Mouse (Mus musculus): ENCODE data around the gene Lats1. TPM values are rescaled to one million over a fixed set of nuclear protein-coding genes. Genes with fewer than 3 reads are reported as not detected.
A peak's percentile ranks its signal among the peaks of the same experiment; 100 is the strongest.

Gene Lats1
- polyA plus RNA-seq, 1 experiment from 2014 or later = 9.5 TPM

GRCm38 (mm10) chr10:7681343-7682025, 470 bp downstream of the Lats1 start:
- Histone ChIP-seq H3K9ac (peak overlapping the region; percentile 96), H3K27me3 (no peaks in the 10 kb centered on the region), H3K36me3 (peaks cover 18% of the 10 kb centered on the region), H3K4me1 (replicated peaks) (peaks cover 50% of the 10 kb centered on the region), H3K27ac (replicated peaks) (peak overlapping the region; percentile 98), H3K4me3 (peak overlapping the region; percentile 91), H3K4me2 (peak overlapping the region; percentile 78), H3K9me3 (no peaks in the 10 kb centered on the region)
- ATAC-seq (ENCODE audit: low FRiP score, low read depth) = peak; percentile 80
- WGBS = under 1% methylated on average over 60 of the region's 64 CpGs

GRCm38 (mm10) chr10:7682249-7682648, 1.2 kb downstream of the Lats1 start:
- peak overlapping the region; percentile 96 for H3K9ac ChIP-seq
- peaks cover 48% of the 10 kb centered on the region for H3K4me1 ChIP-seq (replicated peaks)
- peak overlapping the region; percentile 98; the same call in 1 of the 2 replicates for H3K27ac ChIP-seq (replicated peaks)
- H3K36me3 ChIP-seq = peaks cover 10% of the 10 kb centered on the region
- WGBS = 67% methylated on average over 3 of the region's 3 CpGs
- H3K9me3 ChIP-seq = no peaks in the 10 kb centered on the region
- peak overlapping the region; percentile 91 for H3K4me3 ChIP-seq
- no peak for ATAC-seq (ENCODE audit: low FRiP score, low read depth)
- peak overlapping the region; percentile 78 for H3K4me2 ChIP-seq
- no peaks in the 10 kb centered on the region for H3K27me3 ChIP-seq

DNA sequence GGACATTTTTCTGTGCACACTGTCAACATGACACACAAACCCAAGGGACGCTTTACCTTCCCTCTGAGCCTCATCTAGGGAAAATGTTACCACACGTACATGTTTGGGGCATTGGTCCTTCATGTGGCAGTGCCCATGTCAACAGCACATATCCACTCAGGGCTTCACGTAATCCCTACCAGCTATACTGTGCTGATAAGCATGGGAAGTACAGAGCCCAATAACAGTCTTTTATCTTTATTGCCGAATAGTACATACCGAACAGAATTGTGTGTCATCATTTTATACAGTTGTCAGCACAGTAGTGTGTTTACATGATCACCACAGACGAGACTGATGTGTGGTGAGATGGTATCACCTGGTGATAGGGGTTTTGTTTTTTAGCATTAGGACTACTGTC, 5.9 kb downstream of the Lats1 start:
- ATAC-seq (ENCODE audit: low FRiP score, low read depth) = no peak
- Histone ChIP-seq H3K27me3 (no peaks in the 10 kb centered on the region), H3K4me1 (replicated peaks) (peaks cover 26% of the 10 kb centered on the region), H3K9me3 (no peaks in the 10 kb centered on the region), H3K27ac (replicated peaks) (no peak overlapping the region), H3K36me3 (peaks cover 8% of the 10 kb centered on the region), H3K4me3 (no peak overlapping the region), H3K4me2 (no peak overlapping the region), H3K9ac (no peak overlapping the region)
- WGBS = 96% methylated on average over 6 of the region's 6 CpGs

DNA sequence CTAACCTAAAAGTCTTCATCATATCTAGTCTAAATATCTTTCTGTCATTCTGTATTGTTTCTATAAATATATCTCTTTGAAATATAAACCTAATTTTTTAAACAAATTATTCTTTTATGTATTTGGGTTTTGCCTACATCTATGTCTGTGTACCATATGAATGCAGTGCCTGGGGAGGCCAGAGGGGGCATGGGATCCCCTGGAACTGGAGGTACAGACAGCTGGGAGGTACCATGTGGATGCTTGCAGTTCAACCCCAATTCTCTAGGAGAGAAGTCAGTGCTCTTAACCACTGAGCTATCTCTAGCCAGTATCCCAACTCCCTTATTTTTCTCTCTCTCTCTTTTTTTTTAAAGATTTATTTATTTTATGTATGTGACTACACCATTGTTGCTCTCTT, 14.3 kb downstream of the Lats1 start:
- H3K9ac ChIP-seq = no peak overlapping the region
- no peak for ATAC-seq (ENCODE audit: low FRiP score, low read depth)

GRCm38 (mm10) chr10:7700120-7700519, 19.1 kb downstream of the Lats1 start:
- 88% methylated on average over 3 of the region's 3 CpGs for WGBS
- Histone ChIP-seq H3K36me3 (peaks cover 68% of the 10 kb centered on the region), H3K27me3 (no peaks in the 10 kb centered on the region), H3K4me1 (replicated peaks) (no peaks in the 10 kb centered on the region), H3K9ac (no peak overlapping the region), H3K27ac (replicated peaks) (no peak overlapping the region), H3K9me3 (no peaks in the 10 kb centered on the region), H3K4me3 (no peak overlapping the region), H3K4me2 (no peak overlapping the region)
- no peak for ATAC-seq (ENCODE audit: low FRiP score, low read depth)

More for the DNA sequence above, 14.3 kb downstream of the Lats1 start:
- Histone ChIP-seq H3K9me3 (no peaks in the 10 kb centered on the region), H3K27me3 (no peaks in the 10 kb centered on the region), H3K4me2 (no peak overlapping the region), H3K27ac (replicated peaks) (no peak overlapping the region), H3K4me1 (replicated peaks) (no peaks in the 10 kb centered on the region), H3K36me3 (peaks cover 55% of the 10 kb centered on the region), H3K4me3 (no peak overlapping the region)

- H3K4me1 ChIP-seq (replicated peaks) = no peaks in the 10 kb centered on the region
- no peak overlapping the region for H3K4me2 ChIP-seq
- no peak overlapping the region for H3K4me3 ChIP-seq
- WGBS = 95% methylated on average over 6 of the region's 6 CpGs
- H3K36me3 ChIP-seq = peaks cover 65% of the 10 kb centered on the region
- H3K9ac ChIP-seq = no peak overlapping the region
- no peak overlapping the region for H3K27ac ChIP-seq (replicated peaks)
- no peaks in the 10 kb centered on the region for H3K9me3 ChIP-seq
- H3K27me3 ChIP-seq = no peaks in the 10 kb centered on the region
- ATAC-seq (ENCODE audit: low FRiP score, low read depth) = no peak
These were observed 21.6 kb downstream of the Lats1 start for GRCm38 (mm10) chr10:7702586-7702985.

GRCm38 (mm10) chr10:7710121-7710520, 29.1 kb downstream of the Lats1 start:
- Histone ChIP-seq H3K36me3 (peaks cover 52% of the 10 kb centered on the region), H3K27ac (replicated peaks) (no peak overlapping the region), H3K9ac (no peak overlapping the region), H3K4me3 (no peak overlapping the region), H3K27me3 (no peaks in the 10 kb centered on the region), H3K9me3 (no peaks in the 10 kb centered on the region), H3K4me2 (no peak overlapping the region), H3K4me1 (replicated peaks) (no peaks in the 10 kb centered on the region)
- ATAC-seq (ENCODE audit: low FRiP score, low read depth) = no peak
- WGBS = 92% methylated on average over 5 of the region's 5 CpGs

DNA sequence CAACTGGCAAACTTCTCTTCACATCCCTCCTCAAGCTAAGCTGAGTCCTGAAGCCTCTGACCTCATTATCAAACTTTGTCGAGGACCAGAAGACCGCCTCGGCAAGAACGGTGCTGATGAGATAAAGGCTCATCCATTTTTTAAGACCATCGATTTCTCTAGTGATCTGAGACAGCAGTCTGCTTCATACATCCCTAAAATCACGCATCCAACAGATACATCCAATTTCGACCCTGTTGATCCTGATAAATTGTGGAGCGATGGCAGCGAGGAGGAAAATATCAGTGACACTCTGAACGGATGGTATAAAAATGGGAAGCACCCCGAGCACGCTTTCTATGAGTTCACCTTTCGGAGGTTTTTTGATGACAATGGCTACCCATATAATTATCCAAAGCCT, 31.5 kb downstream of the Lats1 start:
- no peak overlapping the region for H3K27ac ChIP-seq (replicated peaks)
- 95% methylated on average over 13 of the region's 13 CpGs for WGBS
- H3K36me3 ChIP-seq = peaks cover 47% of the 10 kb centered on the region
- no peak for ATAC-seq (ENCODE audit: low FRiP score, low read depth)
- H3K27me3 ChIP-seq = no peaks in the 10 kb centered on the region
- no peaks in the 10 kb centered on the region for H3K9me3 ChIP-seq
- H3K4me2 ChIP-seq = no peak overlapping the region
- H3K9ac ChIP-seq = no peak overlapping the region
- H3K4me1 ChIP-seq (replicated peaks) = no peaks in the 10 kb centered on the region
- H3K4me3 ChIP-seq = no peak overlapping the region

- Histone ChIP-seq H3K4me3 (no peak overlapping the region), H3K9me3 (no peaks in the 10 kb centered on the region), H3K9ac (no peak overlapping the region), H3K36me3 (peaks cover 35% of the 10 kb centered on the region), H3K4me2 (no peak overlapping the region), H3K4me1 (replicated peaks) (no peaks in the 10 kb centered on the region), H3K27me3 (no peaks in the 10 kb centered on the region), H3K27ac (replicated peaks) (no peak overlapping the region)
- WGBS = 75% methylated on average over 7 of the region's 7 CpGs
- ATAC-seq (ENCODE audit: low FRiP score, low read depth) = no peak
These were observed 34.0 kb downstream of the Lats1 start for GRCm38 (mm10) chr10:7715056-7715455.

GRCm38 (mm10) chr10:7725751-7726500, 44.9 kb downstream of the Lats1 start, which contains the start of gene Katna1:
TSS of gene Katna1 (plus strand) at chr10:7726000.
- under 1% methylated on average over 49 of the region's 49 CpGs for WGBS
- peak within 1 kb of the TSS; percentile 91 for H3K4me2 ChIP-seq
- H3K9ac ChIP-seq = peak within 1 kb of the TSS; percentile 77
- peaks cover 18% of the 10 kb centered on the region for H3K4me1 ChIP-seq (replicated peaks)
- H3K27me3 ChIP-seq = no peaks in the 10 kb centered on the region
- ATAC-seq (ENCODE audit: low FRiP score, low read depth) = peak; percentile 99
- H3K4me3 ChIP-seq = peak within 1 kb of the TSS; percentile 77
- no peaks in the 10 kb centered on the region for H3K9me3 ChIP-seq
- H3K36me3 ChIP-seq = no peaks in the 10 kb centered on the region
- H3K27ac ChIP-seq (replicated peaks) = peak within 1 kb of the TSS; percentile 85

DNA sequence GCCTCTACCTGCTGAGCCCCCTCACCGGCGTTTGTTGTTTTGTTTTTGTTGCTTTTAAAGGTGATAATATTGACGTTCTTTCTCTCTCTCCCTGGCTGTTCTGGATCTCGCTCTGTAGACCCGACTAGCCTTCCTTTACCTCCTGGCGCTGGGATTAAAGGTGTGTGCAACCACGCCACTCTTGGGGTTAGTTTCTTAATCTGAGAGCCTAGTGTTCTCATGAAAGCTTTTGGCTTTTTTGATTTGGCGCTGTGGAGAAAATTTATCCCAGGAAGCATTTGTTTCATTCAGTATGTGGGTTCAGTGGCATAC, 45.4 kb downstream of the Lats1 start:
- Histone ChIP-seq H3K27me3 (no peaks in the 10 kb centered on the region), H3K4me2 (peak overlapping the region; percentile 91), H3K4me1 (replicated peaks) (peaks cover 18% of the 10 kb centered on the region), H3K9ac (peak overlapping the region; percentile 77), H3K36me3 (no peaks in the 10 kb centered on the region), H3K4me3 (peak overlapping the region; percentile 77), H3K9me3 (no peaks in the 10 kb centered on the region), H3K27ac (replicated peaks) (peak overlapping the region; percentile 85)
- 0% methylated on average over 8 of the region's 8 CpGs for WGBS
- ATAC-seq (ENCODE audit: low FRiP score, low read depth) = no peak

DNA sequence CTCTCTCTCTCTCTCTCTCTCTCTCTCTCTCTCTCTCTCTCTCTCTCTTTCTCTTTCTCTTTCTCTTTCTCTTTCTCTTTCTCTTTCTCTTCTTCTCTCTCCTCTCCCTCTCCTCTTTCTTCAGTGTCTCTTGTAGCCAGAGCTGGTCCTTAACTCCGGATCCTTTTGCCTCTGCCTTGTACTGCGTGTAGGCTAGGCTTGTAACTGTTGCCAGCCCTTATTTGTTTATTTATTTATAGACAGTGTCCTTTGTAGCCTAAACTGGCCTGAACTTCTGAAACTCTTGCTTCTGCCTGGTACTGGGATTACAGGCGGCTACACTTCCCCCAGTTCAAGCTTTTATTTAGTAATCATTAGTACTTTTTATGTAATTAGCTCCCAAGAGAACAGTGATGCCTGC, 46.0 kb downstream of the Lats1 start:
- Histone ChIP-seq H3K27ac (replicated peaks) (no peak overlapping the region), H3K36me3 (no peaks in the 10 kb centered on the region), H3K27me3 (no peaks in the 10 kb centered on the region), H3K4me2 (peak overlapping the region; percentile 91), H3K4me1 (replicated peaks) (peaks cover 21% of the 10 kb centered on the region), H3K9ac (0 out of 2 replicates have a peak overlapping the region, but pooled peaks have one; percentile 13), H3K4me3 (peak overlapping the region; percentile 77; the same call in 1 of the 2 replicates), H3K9me3 (no peaks in the 10 kb centered on the region)
- ATAC-seq (ENCODE audit: low FRiP score, low read depth) = no peak
- WGBS = 31% methylated on average over 3 of the region's 3 CpGs

Data from hindbrain, embryonic 15.5 days (tissue).